ENCODE assay signal across 24 mouse cellular contexts in genomic region chr4:108637721-108638120, GRCm38 (mm10). TPM values are rescaled to one million over a fixed set of nuclear protein-coding genes. Genes with fewer than 3 reads are reported as not detected.
A peak's percentile ranks its signal among the peaks of the same experiment; 100 is the strongest.
DNase-seq lines count a peak whose midpoint lies in the region; ATAC-seq and TF ChIP-seq lines count a peak whose summit lies in the region.
"Had no signal": no experiment of that assay in that cellular context is flagged by ENCODE, and none has a peak within 500 bp of the region (broad histone marks: within the 10 kb centered on the region; RNA-seq: fewer than 3 reads in every experiment).

No protein-coding gene starts in this region.

- dilution Hi-C loops in CH12.LX (cut with MboI; ENCODE audit: extremely low pct_ligation_motif_present, extremely low pct_unique_long_range_greater_than_20kb, low sequenced_read_pairs) = no loop called here

- ATAC-seq in midbrain, embryonic 15.5 days (replicated peaks) = no peak
- ATAC-seq: forebrain, embryonic 14.5 days; forebrain, embryonic 16.5 days had no signal

- 77% methylated on average over 3 of the region's 3 CpGs for whole genome bisulfite sequencing in midbrain, embryonic 15.5 days

- no peak for TF ChIP-seq POLR2A in CH12.LX (IDR thresholded peaks at IDR 0.05; ENCODE audit: low read depth, low read length)

- H3K27ac ChIP-seq in CH12.LX (ENCODE audit: insufficient read depth, low read depth) = peak overlapping the region; percentile 92
- H3K27ac ChIP-seq in midbrain, embryonic 15.5 days = no peak overlapping the region
- H3K27ac ChIP-seq: embryonic facial prominence, embryonic 10.5 days; embryonic facial prominence, embryonic 12.5 days; forebrain, embryonic 10.5 days; forebrain, embryonic 12.5 days had no signal

- DNase-seq in A20 (ENCODE audit: low read depth, low spot score) (peak; percentile 23), CH12.LX (ENCODE audit: extremely low read depth) (peak; percentile 66)
- peak; percentile 51 for DNase-seq in CD4-positive, CD25-positive, alpha-beta regulatory T cell, adult 2 months (ENCODE audit: low read depth, low spot score)
- peak; percentile 68 for DNase-seq in induced T-regulatory cell, adult 2 months (ENCODE audit: low read depth)
- no peak for DNase-seq in ovary, adult 18-20 months (ENCODE audit: low spot score)
- no peak for DNase-seq in right cerebral cortex, postnatal 25 days
- no peak for DNase-seq in gastrocnemius, adult 8-10 months (ENCODE audit: low spot score in 2 of 2)
- DNase-seq: adrenal gland, adult 8-10 months; adrenal gland, postnatal 14 days; adrenal gland, postnatal 36 days; B cell, adult 2 months; cerebellum, adult 11-12 months; cerebellum, adult 2 months; cerebellum, adult 9-10 months; cerebellum, postnatal 10 days; cerebellum, postnatal 25 days had no signal

- TF ChIP-seq RAD21 in CH12.LX (IDR thresholded peaks at IDR 0.05; ENCODE audit: low read depth, low read length) = no peak

- peak overlapping the region; percentile 52; the same call in 1 of the 2 replicates for H3K4me2 ChIP-seq in CH12.LX (ENCODE audit: insufficient read depth, low read depth, poor library complexity, severe bottlenecking)
- no peak overlapping the region for H3K4me2 ChIP-seq in midbrain, embryonic 15.5 days
- H3K4me2 ChIP-seq: embryonic facial prominence, embryonic 12.5 days; forebrain, embryonic 12.5 days had no signal

- peak; percentile 70 for TF ChIP-seq EP300 in CH12.LX (IDR thresholded peaks at IDR 0.05; ENCODE audit: low read length)

- no peak for TF ChIP-seq CTCF in CH12.LX (conservative IDR thresholded peaks at IDR 0.05 in 1 of 2, IDR thresholded peaks at IDR 0.05 in 1 of 2; ENCODE audit: low read depth in 2 of 2, low read length in 2 of 2)

- H3K9me3 ChIP-seq in CH12.LX (replicated peaks; ENCODE audit: low read length) = no peaks in the 10 kb centered on the region
- no peaks in the 10 kb centered on the region for H3K9me3 ChIP-seq in midbrain, embryonic 15.5 days
- H3K9me3 ChIP-seq: embryonic facial prominence, embryonic 10.5 days; embryonic facial prominence, embryonic 12.5 days; forebrain, embryonic 10.5 days; forebrain, embryonic 12.5 days had no signal

- no peak overlapping the region; the same call in 1 of the 2 replicates for H3K9ac ChIP-seq in CH12.LX (ENCODE audit: insufficient read depth, low read depth)
- no peak overlapping the region for H3K9ac ChIP-seq in midbrain, embryonic 15.5 days
- H3K9ac ChIP-seq: embryonic facial prominence, embryonic 12.5 days; forebrain, embryonic 12.5 days had no signal

- in situ Hi-C loops in CH12.LX (cut with MboI; ENCODE audit: low pct_ligation_motif_present, low pct_unique_long_range_greater_than_20kb, low sequenced_read_pairs) = no loop called here

- no peaks in the 10 kb centered on the region for H3K79me2 ChIP-seq in CH12.LX (replicated peaks; ENCODE audit: control insufficient read depth, extremely low read depth, insufficient read depth, poor library complexity, severe bottlenecking)

- H3K4me1 ChIP-seq in CH12.LX (ENCODE audit: control insufficient read depth in 1 of 2, insufficient read depth in 2 of 2) = peaks cover 18 to 46% of the 10 kb centered on the region in 2 experiments
- no peaks in the 10 kb centered on the region for H3K4me1 ChIP-seq in midbrain, embryonic 15.5 days
- H3K4me1 ChIP-seq: embryonic facial prominence, embryonic 12.5 days had no signal

- H3K27me3 ChIP-seq in CH12.LX (replicated peaks) = no peaks in the 10 kb centered on the region
- no peaks in the 10 kb centered on the region for H3K27me3 ChIP-seq in midbrain, embryonic 15.5 days (replicated peaks)
- H3K27me3 ChIP-seq: embryonic facial prominence, embryonic 12.5 days; forebrain, embryonic 12.5 days had no signal

- H3K36me3 ChIP-seq in CH12.LX (replicated peaks in 1 of 2; ENCODE audit: control insufficient read depth in 1 of 2, insufficient read depth in 1 of 2, low read length in 1 of 2) = peaks cover 22 to 42% of the 10 kb centered on the region in 2 experiments
- H3K36me3 ChIP-seq in midbrain, embryonic 15.5 days (replicated peaks) = peaks cover 19% of the 10 kb centered on the region

- H3K4me3 ChIP-seq in CH12.LX (replicated peaks in 1 of 3; ENCODE audit: low read depth in 2 of 3, low read length in 2 of 3, poor library complexity in 1 of 3) = no peak overlapping the region
- no peak overlapping the region for H3K4me3 ChIP-seq in midbrain, embryonic 15.5 days
- H3K4me3 ChIP-seq: embryonic facial prominence, embryonic 10.5 days; embryonic facial prominence, embryonic 12.5 days; erythroblast, embryonic 14.5 days; forebrain, embryonic 10.5 days; forebrain, embryonic 12.5 days had no signal

TF ChIP-seq in CH12.LX, 34 proteins besides CTCF, POLR2A, EP300 and RAD21:
- TF ChIP-seq SIN3A (IDR thresholded peaks at IDR 0.05; ENCODE audit: low read length) = peak; percentile 73
- TF ChIP-seq ZMIZ1 (IDR thresholded peaks at IDR 0.05; ENCODE audit: low read depth, low read length) = no peak
- no peak for TF ChIP-seq ZKSCAN1 (IDR thresholded peaks at IDR 0.05; ENCODE audit: borderline replicate concordance, low read depth, low read length)
- TF ChIP-seq JUN (IDR thresholded peaks at IDR 0.05; ENCODE audit: insufficient read depth, low read depth, low read length) = 0 out of 2 replicates have a peak, but pooled peaks have one; percentile 9
- TF ChIP-seq PAX5 (IDR thresholded peaks at IDR 0.05; ENCODE audit: low read length) = no peak
- no peak for TF ChIP-seq E2F4 (IDR thresholded peaks at IDR 0.05; ENCODE audit: insufficient replicate concordance, low read depth, low read length)
- no peak for TF ChIP-seq GABPA (IDR thresholded peaks at IDR 0.05; ENCODE audit: insufficient replicate concordance, low read depth, low read length)
- TF ChIP-seq BHLHE40 (IDR thresholded peaks at IDR 0.05; ENCODE audit: low read depth, low read length) = no peak
- 0 out of 2 replicates have a peak, but pooled peaks have one; percentile 20 for TF ChIP-seq MEF2A (IDR thresholded peaks at IDR 0.05; ENCODE audit: borderline replicate concordance, low read depth, low read length)
- TF ChIP-seq MYC (IDR thresholded peaks at IDR 0.05; ENCODE audit: low read depth, low read length) = 0 out of 2 replicates have a peak, but pooled peaks have one; percentile 45
- TF ChIP-seq SMC3 (IDR thresholded peaks at IDR 0.05; ENCODE audit: low read depth, low read length) = no peak
- TF ChIP-seq HCFC1 (IDR thresholded peaks at IDR 0.05; ENCODE audit: low read depth, low read length) = no peak
- TF ChIP-seq JUND (conservative IDR thresholded peaks at IDR 0.05; ENCODE audit: low read depth, low read length) = peak; percentile 47; the same call in 1 of the 2 replicates
- no peak for TF ChIP-seq USF1 (IDR thresholded peaks at IDR 0.05; ENCODE audit: low read depth, low read length)
- peak; percentile 83 for TF ChIP-seq IRF4 (IDR thresholded peaks at IDR 0.05; ENCODE audit: low read depth, low read length)
- no peak for TF ChIP-seq KAT2A (IDR thresholded peaks at IDR 0.05; ENCODE audit: insufficient replicate concordance, low read length)
- peak; percentile 63 for TF ChIP-seq ETS1 (conservative IDR thresholded peaks at IDR 0.05; ENCODE audit: low read depth, low read length)
- TF ChIP-seq TCF12 (IDR thresholded peaks at IDR 0.05; ENCODE audit: low read depth, low read length) = no peak
- TF ChIP-seq TBP (conservative IDR thresholded peaks at IDR 0.05; ENCODE audit: low read depth, low read length) = no peak
- no peak for TF ChIP-seq NELFE (IDR thresholded peaks at IDR 0.05; ENCODE audit: low read depth, low read length)

RNA-seq across cellular contexts. Expression of gene Cc2d1b, which starts 18.0 kb away (rescaled TPM):
- 60.9 and 61.4 TPM in 2 replicates for total RNA-seq in CH12.LX (2012; rRNA removed)
- 48.9 and 59.0 TPM in 2 replicates for total RNA-seq in CH12.LX (2014; rRNA removed)
- polyA plus RNA-seq in CH12.LX (2012; ENCODE audit: insufficient read length, low read depth) = 57.5 and 69.1 TPM in 2 replicates
- polyA plus RNA-seq in midbrain, embryonic 15.5 days (2015; fragmentation: Nextera tagmentation; extraction: Ambion mirVana) = 19.7 and 24.4 TPM in 2 replicates
- 10 to 100 TPM; 17.2 to 21.1 (median 19.7) TPM for total RNA-seq in gastrocnemius, adult 8-10 months (2022)

RNA-seq across cellular contexts. Expression of gene Orc1, which starts 58.5 kb away (rescaled TPM):
- total RNA-seq in CH12.LX (2012; rRNA removed) = 16.3 and 20.5 TPM in 2 replicates
- 25.1 and 25.4 TPM in 2 replicates for total RNA-seq in CH12.LX (2014; rRNA removed)
- polyA plus RNA-seq in CH12.LX (2012; ENCODE audit: insufficient read length, low read depth) = 24.8 and 25.0 TPM in 2 replicates
- polyA plus RNA-seq in midbrain, embryonic 15.5 days (2015; fragmentation: Nextera tagmentation; extraction: Ambion mirVana) = 0.98 and 1.7 TPM in 2 replicates
- not detected for total RNA-seq in gastrocnemius, adult 8-10 months (2022)

RNA-seq across cellular contexts. Expression of gene Prpf38a, which starts 58.6 kb away (rescaled TPM):
- total RNA-seq in CH12.LX (2012; rRNA removed) (51.1 and 63.1 TPM in 2 replicates), CH12.LX (2014; rRNA removed) (107 and 127 TPM in 2 replicates)
- polyA plus RNA-seq in CH12.LX (2012; ENCODE audit: insufficient read length, low read depth) = 82.2 and 98.7 TPM in 2 replicates
- 77.2 and 78.1 TPM in 2 replicates for polyA plus RNA-seq in midbrain, embryonic 15.5 days (2015; fragmentation: Nextera tagmentation; extraction: Ambion mirVana)
- total RNA-seq in gastrocnemius, adult 8-10 months (2022) = 10 to 100 TPM; 10.6 to 13.4 (median 12.6) TPM

Comparison
In these comparisons a context has a peak if more than half of its experiments do, and no peak if none do; other contexts are left out.
1. DNase-seq: peak in A20 (single experiment), CD4-positive, CD25-positive, alpha-beta regulatory T cell, adult 2 months (single experiment), CH12.LX (single experiment) and induced T-regulatory cell, adult 2 months (single experiment); none in ovary, adult 18-20 months (single experiment), right cerebral cortex, postnatal 25 days (single experiment) and gastrocnemius, adult 8-10 months (0 of 2).
2. RNA of gene Orc1, which starts 58.5 kb away (total RNA-seq): 16.3 to 25.4 TPM in CH12.LX; not detected in gastrocnemius, adult 8-10 months; every median in the first group is over 10 times any median in the second.